Mouse (Mus musculus) adrenal gland, adult 18-20 months (tissue): ENCODE measurements at regions not wholly inside any gene's neighbourhood (a gene's known extent, or its start where the extent isn't known, plus 50 kb on each side); places are given as distances from the start of the nearest gene placed in this dataset.

Experiments used
- DNase-seq, 2 experiments: peaks; one replicate each; pipeline ENCODE4 v3.0.0; 2021 to 2022; ENCODE audit warnings: low spot score in 2 of 2

GRCm38 (mm10) chr3:143729473-143730076 is 475.4 kb downstream of the Lmo4 start:
- DNase-seq: no peak

GRCm38 (mm10) chr3:143722571-143722970 is 482.4 kb downstream of the Lmo4 start:
- DNase-seq: no peak

GRCm38 (mm10) chr3:143722082-143722481 is 482.9 kb downstream of the Lmo4 start:
- DNase-seq: no peak

- no peak for DNase-seq
Observed at GRCm38 (mm10) chr3:143713183-143713582, 491.8 kb downstream of the Lmo4 start.

- DNase-seq: no peak
Observed at GRCm38 (mm10) chr3:143710805-143711469, 494.1 kb downstream of the Lmo4 start.

- DNase-seq: no peak
Observed at GRCm38 (mm10) chr3:143706679-143707078, 498.3 kb downstream of the Lmo4 start.

- no peak for DNase-seq
Observed at GRCm38 (mm10) chr3:143694817-143695216, 510.2 kb downstream of the Lmo4 start.

GRCm38 (mm10) chr3:143685742-143686141 is 519.3 kb downstream of the Lmo4 start:
- no peak for DNase-seq

- no peak for DNase-seq
Observed at GRCm38 (mm10) chr3:143678186-143678585, 526.8 kb downstream of the Lmo4 start.

GRCm38 (mm10) chr3:143674855-143675254 is 530.2 kb downstream of the Lmo4 start:
- no peak for DNase-seq

- no peak for DNase-seq
Observed at GRCm38 (mm10) chr3:143674446-143674845, 530.6 kb downstream of the Lmo4 start.

- DNase-seq: no peak
Observed at GRCm38 (mm10) chr3:143662041-143662685, 542.9 kb downstream of the Lmo4 start.

GRCm38 (mm10) chr3:143659421-143659978 is 545.5 kb downstream of the Lmo4 start:
- no peak for DNase-seq

GRCm38 (mm10) chr3:143647237-143647636 is 557.8 kb downstream of the Lmo4 start:
- no peak for DNase-seq

- no peak for DNase-seq
Observed at GRCm38 (mm10) chr3:143646836-143647235, 558.2 kb downstream of the Lmo4 start.

GRCm38 (mm10) chr3:143633036-143633435 is 572.0 kb downstream of the Lmo4 start:
- no peak for DNase-seq

GRCm38 (mm10) chr3:143631183-143631582 is 573.8 kb downstream of the Lmo4 start:
- DNase-seq: no peak

GRCm38 (mm10) chr3:143624906-143625305 is 580.1 kb downstream of the Lmo4 start:
- no peak for DNase-seq

- DNase-seq: no peak
Observed at GRCm38 (mm10) chr3:143622275-143622674, 582.7 kb downstream of the Lmo4 start.

- no peak for DNase-seq
Observed at GRCm38 (mm10) chr3:143619125-143619524, 585.9 kb downstream of the Lmo4 start.

GRCm38 (mm10) chr3:143614895-143615294 is 590.1 kb downstream of the Lmo4 start:
- DNase-seq: no peak

- DNase-seq: no peak
Observed at GRCm38 (mm10) chr3:143614004-143614403, 591.0 kb downstream of the Lmo4 start.
